Mouse (Mus musculus): ENCODE data around the gene Ints6l. TPM values are rescaled to one million over a fixed set of nuclear protein-coding genes. Genes with fewer than 3 reads are reported as not detected.

The Ints6l gene
- 14.1 and 15.2 TPM in 2 replicates for polyA plus RNA-seq (2015; fragmentation: Nextera tagmentation; extraction: Ambion mirVana)

- Histone ChIP-seq H3K9me3 (no peaks in the 10 kb centered on the region), H3K27me3 (no peaks in the 10 kb centered on the region), H3K4me3 (peak within 1 kb of the TSS; percentile 58), H3K27ac (replicated peaks) (peak within 1 kb of the TSS; percentile 95), H3K36me3 (no peaks in the 10 kb centered on the region), H3K4me2 (replicated peaks) (peak within 1 kb of the TSS; percentile 57), H3K9ac (replicated peaks) (peak within 1 kb of the TSS; percentile 79), H3K4me1 (0 out of 2 replicates have a peak, but pooled peaks cover 4% of the 10 kb centered on the region)
- 14% methylated on average over 22 of the region's 22 CpGs for WGBS
- ATAC-seq (replicated peaks): peak; percentile 85
Observed at GRCm38 (mm10) chrX:56454671-56455371, at the start of gene Ints6l. TSS of gene Ints6l (plus strand) at chrX:56454857.

GRCm38 (mm10) chrX:56405482-56405881 lies 49.2 kb upstream of the Ints6l start:
- ATAC-seq (replicated peaks): no peak
- 76% methylated on average over 1 of the region's 1 CpGs for WGBS
- Histone ChIP-seq H3K4me1 (no peaks in the 10 kb centered on the region), H3K9ac (replicated peaks) (no peak overlapping the region), H3K4me3 (no peak overlapping the region), H3K4me2 (replicated peaks) (no peak overlapping the region), H3K36me3 (no peaks in the 10 kb centered on the region), H3K27ac (replicated peaks) (no peak overlapping the region), H3K27me3 (no peaks in the 10 kb centered on the region), H3K9me3 (no peaks in the 10 kb centered on the region)

GRCm38 (mm10) chrX:56406128-56406527 lies 48.5 kb upstream of the Ints6l start:
- Histone ChIP-seq H3K27ac (replicated peaks) (no peak overlapping the region), H3K4me2 (replicated peaks) (no peak overlapping the region), H3K9me3 (no peaks in the 10 kb centered on the region), H3K4me1 (no peaks in the 10 kb centered on the region), H3K9ac (replicated peaks) (no peak overlapping the region), H3K4me3 (no peak overlapping the region), H3K27me3 (no peaks in the 10 kb centered on the region), H3K36me3 (no peaks in the 10 kb centered on the region)
- no peak for ATAC-seq (replicated peaks)
- 45% methylated on average over 5 of the region's 5 CpGs for WGBS

GRCm38 (mm10) chrX:56416277-56416676 lies 38.4 kb upstream of the Ints6l start:
- Histone ChIP-seq H3K27me3 (no peaks in the 10 kb centered on the region), H3K4me1 (no peaks in the 10 kb centered on the region), H3K9me3 (no peaks in the 10 kb centered on the region), H3K36me3 (no peaks in the 10 kb centered on the region), H3K9ac (replicated peaks) (no peak overlapping the region), H3K27ac (replicated peaks) (no peak overlapping the region), H3K4me3 (no peak overlapping the region), H3K4me2 (replicated peaks) (no peak overlapping the region)
- ATAC-seq (replicated peaks): no peak
- WGBS: 75% methylated on average over 3 of the region's 3 CpGs

DNA sequence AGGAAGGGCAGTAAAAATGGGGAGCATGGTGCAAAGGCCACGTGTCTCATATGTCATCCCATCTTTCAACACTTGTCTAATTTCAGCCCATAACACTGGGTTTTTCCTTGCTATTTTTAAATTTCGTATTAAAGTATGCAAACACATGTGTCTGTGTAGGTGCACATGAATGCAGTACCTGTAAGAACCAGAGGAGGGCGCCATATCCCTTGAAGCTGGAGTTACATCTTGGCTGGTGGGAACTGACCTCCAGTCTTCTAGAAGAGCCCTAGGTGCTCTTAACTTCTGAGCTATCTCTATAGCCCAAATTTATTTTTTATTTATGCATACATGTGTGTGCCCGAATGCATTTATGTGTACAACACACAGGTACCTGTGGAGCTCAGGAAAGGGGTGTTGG lies 37.1 kb upstream of the Ints6l start:
- no peak for ATAC-seq (replicated peaks)
- Histone ChIP-seq H3K4me1 (no peaks in the 10 kb centered on the region), H3K9ac (replicated peaks) (no peak overlapping the region), H3K4me3 (no peak overlapping the region), H3K36me3 (no peaks in the 10 kb centered on the region), H3K27me3 (no peaks in the 10 kb centered on the region), H3K4me2 (replicated peaks) (no peak overlapping the region), H3K9me3 (no peaks in the 10 kb centered on the region), H3K27ac (replicated peaks) (no peak overlapping the region)
- 71% methylated on average over 4 of the region's 4 CpGs for WGBS

- ATAC-seq (replicated peaks): no peak
- Histone ChIP-seq H3K36me3 (no peaks in the 10 kb centered on the region), H3K9me3 (no peaks in the 10 kb centered on the region), H3K27ac (replicated peaks) (no peak overlapping the region), H3K4me3 (no peak overlapping the region), H3K4me1 (no peaks in the 10 kb centered on the region), H3K9ac (replicated peaks) (no peak overlapping the region), H3K4me2 (replicated peaks) (no peak overlapping the region), H3K27me3 (no peaks in the 10 kb centered on the region)
- WGBS: 40% methylated on average over 2 of the region's 2 CpGs
Observed at GRCm38 (mm10) chrX:56430601-56431000, 24.1 kb upstream of the Ints6l start.

GRCm38 (mm10) chrX:56435758-56436283 lies 18.8 kb upstream of the Ints6l start:
- no peak overlapping the region for H3K4me3 ChIP-seq
- no peak overlapping the region for H3K4me2 ChIP-seq (replicated peaks)
- H3K4me1 ChIP-seq: no peaks in the 10 kb centered on the region
- H3K9me3 ChIP-seq: no peaks in the 10 kb centered on the region
- WGBS: 59% methylated on average over 7 of the region's 7 CpGs
- H3K9ac ChIP-seq (replicated peaks): no peak overlapping the region
- H3K36me3 ChIP-seq: no peaks in the 10 kb centered on the region
- H3K27ac ChIP-seq (replicated peaks): no peak overlapping the region
- no peaks in the 10 kb centered on the region for H3K27me3 ChIP-seq
- no peak for ATAC-seq (replicated peaks)

DNA sequence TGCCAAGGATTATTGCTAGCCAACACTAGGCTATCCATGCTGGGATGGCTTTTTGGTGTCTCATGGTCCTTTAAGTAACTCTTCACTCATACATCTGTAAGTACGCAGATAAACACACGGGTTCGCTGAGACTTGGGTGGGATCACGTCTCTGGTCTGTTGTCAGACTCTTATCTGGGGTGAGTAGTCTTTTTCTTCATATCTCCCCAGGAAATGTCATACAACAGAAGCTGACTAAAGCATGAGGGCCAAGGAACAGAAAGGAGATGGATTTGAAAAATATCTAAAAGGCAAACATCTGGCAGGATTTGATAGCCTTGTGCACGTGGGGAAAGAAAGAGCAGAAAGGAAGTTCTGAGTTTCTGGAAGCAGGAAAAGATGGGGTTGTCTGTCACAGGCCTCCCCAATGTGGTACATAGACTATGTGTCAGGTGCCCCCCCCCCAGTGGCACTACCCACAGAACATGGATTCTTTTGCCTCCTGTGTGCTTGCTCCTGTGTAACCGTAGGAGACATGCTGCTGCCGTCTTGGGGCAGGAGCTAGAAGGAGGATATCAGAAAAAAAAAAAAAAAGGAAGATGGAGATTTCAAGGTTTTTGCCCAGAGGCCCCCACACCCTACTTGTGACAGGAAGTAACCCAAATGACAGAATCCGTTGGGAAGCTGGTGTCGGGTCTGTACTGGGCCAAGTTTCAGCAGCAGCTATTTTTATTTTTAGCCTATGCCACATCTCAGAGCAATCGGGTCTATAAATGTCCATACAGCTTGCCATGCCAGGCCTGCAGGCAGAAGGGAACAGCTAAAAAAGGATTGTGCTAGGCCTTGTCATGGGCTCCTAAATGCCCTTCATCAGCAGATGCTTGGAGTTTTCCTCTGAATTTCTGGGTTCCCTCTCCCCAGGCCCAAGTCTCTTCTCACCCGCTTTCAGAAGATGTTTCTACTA lies 7.9 kb upstream of the Ints6l start:
- no peak overlapping the region for H3K9ac ChIP-seq (replicated peaks)
- no peaks in the 10 kb centered on the region for H3K9me3 ChIP-seq
- no peaks in the 10 kb centered on the region for H3K36me3 ChIP-seq
- H3K27me3 ChIP-seq: no peaks in the 10 kb centered on the region
- WGBS: 86% methylated on average over 11 of the region's 11 CpGs
- no peak overlapping the region for H3K4me3 ChIP-seq
- no peak overlapping the region for H3K4me2 ChIP-seq (replicated peaks)
- no peak for ATAC-seq (replicated peaks)
- H3K4me1 ChIP-seq: no peaks in the 10 kb centered on the region
- no peak overlapping the region for H3K27ac ChIP-seq (replicated peaks)

DNA sequence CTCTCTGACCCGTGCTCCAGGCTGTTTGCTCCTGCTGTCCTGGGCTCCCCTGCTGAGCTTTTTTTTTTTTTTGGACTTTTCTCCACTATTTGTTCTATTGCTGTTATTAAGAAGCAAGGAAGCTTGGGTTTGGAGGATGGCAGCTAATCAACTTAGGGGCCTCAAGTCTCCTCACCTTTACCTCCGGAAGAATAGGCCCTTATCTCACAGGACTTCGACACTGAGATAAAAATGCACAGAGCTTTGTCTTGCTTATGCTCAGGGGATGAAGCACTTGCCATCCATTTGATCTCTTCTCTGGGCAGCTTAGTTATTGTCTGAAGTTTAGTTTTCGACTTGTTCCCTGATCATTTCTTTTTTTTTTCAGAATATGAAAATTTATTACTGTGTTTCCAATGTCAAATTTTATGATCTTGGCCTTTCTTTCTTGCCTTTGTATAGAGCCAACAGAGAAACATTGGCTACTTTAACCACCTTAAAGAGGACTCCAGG lies 7.1 kb upstream of the Ints6l start, which contains the start of gene Gm2174:
Gm2174 (plus strand) TSS at position 442 of the 492 bp plus-strand sequence.
- no peak for ATAC-seq (replicated peaks)
- no peak within 1 kb of the TSS for H3K4me2 ChIP-seq (replicated peaks)
- H3K4me1 ChIP-seq: no peaks in the 10 kb centered on the region
- H3K9me3 ChIP-seq: no peaks in the 10 kb centered on the region
- H3K27ac ChIP-seq (replicated peaks): no peak within 1 kb of the TSS
- no peak within 1 kb of the TSS for H3K4me3 ChIP-seq
- no peak within 1 kb of the TSS for H3K9ac ChIP-seq (replicated peaks)
- no peaks in the 10 kb centered on the region for H3K27me3 ChIP-seq
- H3K36me3 ChIP-seq: no peaks in the 10 kb centered on the region
- 67% methylated on average over 4 of the region's 4 CpGs for WGBS

GRCm38 (mm10) chrX:56455372-56456246 lies 952 bp downstream of the Ints6l start:
- Histone ChIP-seq H3K9ac (replicated peaks) (peak overlapping the region; percentile 79), H3K4me3 (peak overlapping the region; percentile 58), H3K27me3 (no peaks in the 10 kb centered on the region), H3K36me3 (no peaks in the 10 kb centered on the region), H3K9me3 (no peaks in the 10 kb centered on the region), H3K4me2 (replicated peaks) (peak overlapping the region; percentile 57), H3K27ac (replicated peaks) (peak overlapping the region; percentile 95), H3K4me1 (0 out of 2 replicates have a peak, but pooled peaks cover 4% of the 10 kb centered on the region)
- ATAC-seq (replicated peaks): peak; percentile 96
- 25% methylated on average over 59 of the region's 65 CpGs for WGBS

DNA sequence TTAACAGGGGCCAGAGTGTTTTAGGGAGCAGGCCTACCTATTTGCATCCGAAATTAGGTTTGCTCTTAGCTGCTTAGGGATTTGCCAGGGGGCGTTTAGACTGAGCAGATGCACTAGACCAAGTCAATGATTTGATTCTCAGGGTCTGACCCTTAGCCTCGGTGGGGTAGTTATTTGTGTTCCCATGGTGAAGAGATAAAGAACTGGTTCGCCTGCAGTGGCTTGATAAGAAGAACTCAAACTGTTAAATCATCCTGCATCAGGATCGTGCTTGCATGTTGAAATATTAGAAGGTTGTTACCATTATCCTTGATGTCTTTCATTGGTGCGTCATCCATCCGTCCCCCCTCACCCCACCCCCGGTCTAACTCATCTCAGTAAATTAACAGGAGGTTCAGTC lies 1.7 kb downstream of the Ints6l start:
- WGBS: 24% methylated on average over 8 of the region's 8 CpGs
- H3K4me3 ChIP-seq: peak overlapping the region; percentile 58
- H3K27me3 ChIP-seq: no peaks in the 10 kb centered on the region
- 0 out of 2 replicates have a peak, but pooled peaks cover 4% of the 10 kb centered on the region for H3K4me1 ChIP-seq
- no peaks in the 10 kb centered on the region for H3K36me3 ChIP-seq
- peak overlapping the region; percentile 95 for H3K27ac ChIP-seq (replicated peaks)
- ATAC-seq (replicated peaks): peak; percentile 16
- H3K9me3 ChIP-seq: no peaks in the 10 kb centered on the region
- H3K9ac ChIP-seq (replicated peaks): peak overlapping the region; percentile 79
- peak overlapping the region; percentile 57 for H3K4me2 ChIP-seq (replicated peaks)

Data from forebrain, embryonic 15.5 days (tissue).